Mouse (Mus musculus) stomach, postnatal 0 days (tissue): Measurements from ENCODE around the gene Gtf3c2. TPM values are rescaled to one million over a fixed set of nuclear protein-coding genes. Genes with fewer than 3 reads are reported as not detected.

Experiments
- ATAC-seq: fragments of 200-750 bp; cut with Nextera tagmentation; 2 replicates; pipeline ENCODE4 v1.8.0; 2017; ENCODE audit not compliant: low FRiP score, low TSS enrichment
- DNase-seq: peaks from one replicate; pipeline ENCODE4 v3.0.0-alpha.2; 2016; ENCODE audit warnings: low spot score
- H3K27ac ChIP-seq: fragments of 300-500 bp; sonication (generic); replicated peaks from 2 replicates; pipeline ENCODE4 v1.5.1; 2014; ENCODE audit warnings: mild to moderate bottlenecking, control low read depth
- H3K27me3 ChIP-seq: fragments of 300-500 bp; sonication (generic); 2 replicates; pipeline ENCODE4 v1.6.1; 2014; ENCODE audit warnings: low read length; ENCODE audit not compliant: control insufficient read depth, insufficient read depth
- H3K36me3 ChIP-seq: fragments of 300-500 bp; sonication (generic); 2 replicates; pipeline ENCODE4 v1.6.1; 2014; ENCODE audit warnings: low read length, mixed read lengths; ENCODE audit not compliant: control insufficient read depth, insufficient read depth
- H3K4me1 ChIP-seq: fragments of 300-500 bp; sonication (generic); replicated peaks from 2 replicates; pipeline ENCODE4 v1.6.1; 2014; ENCODE audit warnings: antibody characterized with exemption; ENCODE audit not compliant: control insufficient read depth, insufficient read depth
- H3K4me2 ChIP-seq: fragments of 300-500 bp; sonication (generic); replicated peaks from 2 replicates; pipeline ENCODE4 v1.6.1; 2014; ENCODE audit warnings: low read depth, mild to moderate bottlenecking, control low read depth, moderate library complexity
- H3K4me3 ChIP-seq: fragments of 300-500 bp; sonication (generic); 2 replicates; pipeline ENCODE4 v1.5.1; 2014; ENCODE audit warnings: low read depth, low read length, control low read depth
- H3K9ac ChIP-seq: fragments of 300-500 bp; sonication (generic); 2 replicates; pipeline ENCODE4 v1.6.1; 2014; ENCODE audit warnings: mild to moderate bottlenecking, low read length, control low read depth, mixed read lengths
- H3K9me3 ChIP-seq: fragments of 300-500 bp; sonication (generic); 2 replicates; pipeline ENCODE4 v1.6.1; 2016; ENCODE audit warnings: low read length; ENCODE audit not compliant: control insufficient read depth
- CTCF ChIP-seq: IDR thresholded peaks from 2 replicates; pipeline ENCODE4 v1.5.1; 2016; ENCODE audit warnings: antibody characterized with exemption, low read depth, mild to moderate bottlenecking, moderate library complexity
- EP300 ChIP-seq: optimal IDR thresholded peaks from 2 replicates; pipeline ENCODE3; 2016; ENCODE audit warnings: antibody characterized with exemption
- WGBS: fragments of 180-500 bp; shearing (Covaris S2); extraction: QIAGEN DNeasy Blood & Tissue Kit; methylation state at CpG from one replicate; pipeline ENCODE4 v1.1.7; 2014; 5-methylcytosine and 5-hydroxymethylcytosine counted together
- polyA plus RNA-seq: library from polyadenylated mRNA; unstranded; fragments of >200 nt; fragmentation: Nextera tagmentation; extraction: Ambion mirVana; gene quantifications from 2 replicates; pipeline ENCODE4 v1.2.1, GENCODE M21; 2015

Gtf3c2 gene
- polyA plus RNA-seq, 1 experiment from 2014 or later: 19.9 TPM

DNA sequence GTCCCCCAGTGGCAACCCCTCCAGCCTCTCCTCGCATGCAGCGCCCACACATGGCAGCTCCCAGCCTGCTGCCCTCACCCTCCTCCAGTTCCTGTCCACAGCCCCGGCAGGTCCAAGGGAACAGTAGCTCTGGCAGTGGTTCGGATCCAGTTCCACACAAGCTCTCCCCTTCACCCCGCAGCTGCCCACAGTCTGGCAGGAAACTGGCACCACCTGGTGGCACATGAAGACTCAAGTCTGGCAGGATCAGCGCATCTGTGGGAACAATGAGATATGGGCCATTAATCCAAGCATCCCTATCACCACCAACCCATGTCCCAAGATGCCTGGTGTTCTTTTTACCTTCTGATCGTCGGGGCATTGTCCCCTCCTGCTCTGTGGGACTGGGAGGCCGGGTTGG, 19.9 kb upstream of the Gtf3c2 start:
- peaks cover 43% of the 10 kb centered on the region for H3K36me3 ChIP-seq
- H3K4me3 ChIP-seq: no peak overlapping the region
- H3K9me3 ChIP-seq: peaks cover 5% of the 10 kb centered on the region
- H3K4me2 ChIP-seq: no peak overlapping the region
- TF ChIP-seq EP300 (no peak), CTCF (peak; percentile 54)
- no peak overlapping the region for H3K27ac ChIP-seq
- no peak for ATAC-seq
- no peak overlapping the region for H3K9ac ChIP-seq
- peak; percentile 35 for DNase-seq
- WGBS: 79% methylated on average over 9 of the region's 9 CpGs
- no peaks in the 10 kb centered on the region for H3K4me1 ChIP-seq
- no peaks in the 10 kb centered on the region for H3K27me3 ChIP-seq

DNA sequence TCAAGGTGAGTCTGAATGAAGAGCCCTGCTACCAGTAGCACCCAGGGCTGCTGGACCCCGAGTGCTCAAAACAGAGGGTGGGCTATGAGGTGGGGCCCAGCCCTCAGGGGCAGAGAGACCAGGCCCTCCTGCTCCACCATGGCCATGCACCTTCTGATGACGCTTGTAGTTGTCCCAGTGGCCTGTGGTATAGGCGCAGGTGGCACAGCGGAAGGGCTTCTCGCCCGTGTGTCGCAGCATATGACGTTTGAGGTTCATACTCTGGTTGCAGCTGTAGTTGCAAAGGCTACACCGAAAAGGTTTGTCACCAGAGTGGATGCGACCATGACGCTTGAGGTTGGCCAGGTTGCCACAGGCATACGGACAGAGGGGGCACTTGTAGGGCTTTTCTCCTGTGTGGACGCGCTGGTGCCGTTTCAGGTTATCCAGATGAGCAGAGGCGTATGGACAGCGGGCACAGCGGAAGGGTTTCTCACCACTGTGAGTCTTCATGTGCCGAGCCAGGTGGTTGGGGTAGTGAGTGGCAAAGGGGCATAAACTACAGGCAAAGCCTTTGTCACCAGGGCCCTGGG, 19.5 kb upstream of the Gtf3c2 start:
- H3K27ac ChIP-seq: no peak overlapping the region
- peaks cover 5% of the 10 kb centered on the region for H3K9me3 ChIP-seq
- 88% methylated on average over 19 of the region's 19 CpGs for WGBS
- H3K36me3 ChIP-seq: peaks cover 45% of the 10 kb centered on the region
- H3K4me3 ChIP-seq: no peak overlapping the region
- no peak for ATAC-seq
- DNase-seq: no peak
- H3K4me1 ChIP-seq: no peaks in the 10 kb centered on the region
- H3K27me3 ChIP-seq: no peaks in the 10 kb centered on the region
- H3K9ac ChIP-seq: no peak overlapping the region
- H3K4me2 ChIP-seq: no peak overlapping the region
- no peak for TF ChIP-seq EP300
- TF ChIP-seq CTCF: no peak

DNA sequence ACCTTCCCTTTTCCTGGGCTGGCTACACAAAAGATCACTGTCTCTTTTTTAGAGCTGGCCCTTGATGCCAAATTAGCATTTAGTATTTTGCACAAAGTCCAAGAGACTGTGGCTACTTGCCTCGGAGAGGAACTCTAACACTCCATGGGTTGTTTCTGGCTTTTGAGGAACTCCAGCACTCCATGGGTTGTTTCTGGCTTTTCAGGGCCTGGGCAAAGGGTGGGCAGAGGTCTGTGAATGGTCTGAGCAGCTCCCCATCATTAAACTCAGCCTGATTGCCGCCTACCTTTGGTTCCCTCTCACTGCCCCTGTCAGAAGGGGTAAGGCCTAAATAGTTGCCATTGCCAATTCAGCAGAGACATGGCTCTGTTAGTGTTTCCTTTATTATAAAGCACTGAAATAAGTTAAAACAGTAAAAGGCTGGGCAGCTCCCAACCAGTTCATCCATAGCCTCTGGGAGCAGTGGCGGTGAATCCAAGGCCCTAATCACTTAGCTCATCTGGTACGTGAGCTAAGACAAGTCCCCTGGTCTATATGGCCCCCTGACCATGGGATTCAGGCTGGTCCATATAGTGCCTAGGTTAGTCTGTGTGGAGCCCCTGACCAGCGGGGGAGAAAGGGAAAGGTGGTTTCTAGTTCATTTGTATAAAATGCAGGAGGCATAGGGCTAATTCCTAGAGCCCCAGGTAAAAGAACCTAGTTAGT, 18.8 kb upstream of the Gtf3c2 start:
- peaks cover 43% of the 10 kb centered on the region for H3K36me3 ChIP-seq

DNA sequence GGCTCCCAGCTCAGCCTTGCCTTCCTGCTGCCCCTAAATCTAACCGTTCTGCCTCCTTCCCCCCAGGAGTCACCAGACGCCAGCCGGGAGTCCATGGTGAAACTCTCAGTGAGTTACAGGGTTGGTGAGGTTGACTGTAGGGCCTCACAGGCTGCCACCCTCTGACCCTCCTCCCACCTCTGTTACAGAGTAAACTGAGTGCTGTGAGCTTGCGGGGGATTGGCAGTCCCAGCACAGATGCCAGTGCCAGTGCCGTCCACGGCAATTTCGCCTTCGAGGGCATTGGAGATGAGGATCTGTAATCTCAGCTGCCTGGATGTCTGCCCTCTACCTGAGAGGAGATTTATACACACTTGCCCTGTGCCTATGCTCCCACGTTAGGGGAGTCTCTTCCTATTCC, 18.2 kb upstream of the Gtf3c2 start:
- H3K4me1 ChIP-seq: 0 out of 2 replicates have a peak, but pooled peaks cover 3% of the 10 kb centered on the region
- H3K27ac ChIP-seq: no peak overlapping the region
- H3K9me3 ChIP-seq: peaks cover 5% of the 10 kb centered on the region
- WGBS: 69% methylated on average over 9 of the region's 9 CpGs
- no peak overlapping the region for H3K4me3 ChIP-seq
- no peak overlapping the region for H3K9ac ChIP-seq
- H3K4me2 ChIP-seq: no peak overlapping the region
- no peaks in the 10 kb centered on the region for H3K27me3 ChIP-seq
- ATAC-seq (no peak), DNase-seq (no peak)
- peaks cover 42% of the 10 kb centered on the region for H3K36me3 ChIP-seq
- no peak for TF ChIP-seq EP300
- TF ChIP-seq CTCF: no peak

More for the DNA sequence above, 18.8 kb upstream of the Gtf3c2 start:
- no peak for TF ChIP-seq EP300
- no peak for TF ChIP-seq CTCF
- Histone ChIP-seq H3K27ac (no peak overlapping the region), H3K4me1 (0 out of 2 replicates have a peak, but pooled peaks cover 3% of the 10 kb centered on the region), H3K9ac (no peak overlapping the region), H3K27me3 (no peaks in the 10 kb centered on the region), H3K4me2 (no peak overlapping the region), H3K4me3 (no peak overlapping the region), H3K9me3 (peaks cover 5% of the 10 kb centered on the region)
- ATAC-seq: no peak
- DNase-seq: no peak
- WGBS: 79% methylated on average over 5 of the region's 5 CpGs

DNA sequence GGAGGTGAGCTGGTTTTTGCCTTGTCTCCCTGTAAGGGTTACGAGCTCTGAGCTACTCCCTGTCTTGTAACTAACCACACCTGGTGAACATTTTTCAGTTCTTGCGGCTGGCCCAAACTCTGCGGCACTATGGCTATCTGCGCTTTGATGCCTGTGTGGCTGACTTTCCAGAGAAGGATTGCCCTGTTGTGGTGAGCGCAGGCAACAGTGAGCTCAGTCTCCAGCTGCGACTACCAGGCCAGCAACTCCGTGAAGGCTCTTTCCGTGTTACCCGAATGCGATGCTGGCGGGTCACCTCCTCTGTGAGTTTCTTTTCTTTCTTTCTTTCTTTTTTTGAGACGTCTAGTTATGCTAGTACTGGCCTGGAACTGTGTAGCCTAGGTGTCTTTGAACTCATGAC, 17.1 kb upstream of the Gtf3c2 start:
- H3K4me2 ChIP-seq: no peak overlapping the region
- TF ChIP-seq CTCF: no peak
- TF ChIP-seq EP300: no peak
- 89% methylated on average over 12 of the region's 12 CpGs for WGBS
- no peak for ATAC-seq
- H3K9me3 ChIP-seq: peaks cover 5% of the 10 kb centered on the region
- no peak overlapping the region for H3K27ac ChIP-seq
- H3K9ac ChIP-seq: no peak overlapping the region
- no peak for DNase-seq
- H3K4me3 ChIP-seq: no peak overlapping the region
- 0 out of 2 replicates have a peak, but pooled peaks cover 3% of the 10 kb centered on the region for H3K4me1 ChIP-seq
- H3K27me3 ChIP-seq: no peaks in the 10 kb centered on the region
- H3K36me3 ChIP-seq: peaks cover 42% of the 10 kb centered on the region

DNA sequence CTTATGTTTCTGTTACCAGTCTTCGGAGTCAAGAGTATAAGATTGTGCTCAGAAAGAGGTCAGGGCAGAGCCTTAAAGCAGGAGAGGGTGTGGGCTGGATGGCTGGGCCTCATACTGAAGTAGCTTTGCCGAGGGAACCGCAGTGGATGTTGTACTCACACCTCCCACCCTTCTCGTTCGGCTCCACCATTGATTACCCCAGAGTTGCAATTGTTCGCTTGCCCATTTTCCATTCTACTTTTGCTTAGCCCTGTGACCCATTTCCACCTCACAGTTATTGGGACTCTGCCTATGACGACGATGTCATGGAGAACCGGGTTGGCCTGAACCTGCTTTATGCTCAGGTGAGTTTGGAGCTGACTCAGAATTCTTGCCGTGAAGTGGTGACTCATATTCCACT, 16.3 kb upstream of the Gtf3c2 start:
- H3K27ac ChIP-seq: peak overlapping the region; percentile 67

More for the DNA sequence above, 16.3 kb upstream of the Gtf3c2 start:
- Histone ChIP-seq H3K9ac (no peak overlapping the region; the same call in 1 of the 2 replicates), H3K9me3 (peaks cover 5% of the 10 kb centered on the region), H3K4me3 (no peak overlapping the region), H3K27me3 (no peaks in the 10 kb centered on the region), H3K4me2 (no peak overlapping the region), H3K4me1 (0 out of 2 replicates have a peak, but pooled peaks cover 3% of the 10 kb centered on the region), H3K36me3 (peaks cover 42% of the 10 kb centered on the region)
- no peak for ATAC-seq
- 81% methylated on average over 10 of the region's 10 CpGs for WGBS
- DNase-seq: no peak
- TF ChIP-seq EP300 (no peak), CTCF (no peak)
